Mouse (Mus musculus): ENCODE results near the gene Gabrg3. TPM values are rescaled to one million over a fixed set of nuclear protein-coding genes. Genes with fewer than 3 reads are reported as not detected.
A peak's percentile ranks its signal among the peaks of the same experiment; 100 is the strongest.

Gene Gabrg3
- total and polyA plus RNA-seq, 3 experiments = under 0.01 TPM; not detected in 2

- no peaks in the 10 kb centered on the region for H3K79me2 ChIP-seq (replicated peaks; ENCODE audit: control insufficient read depth, insufficient read depth, low read length)
- no peak overlapping the region for H3K27ac ChIP-seq
- H3K27me3 ChIP-seq (ENCODE audit: control insufficient read depth, insufficient read depth, low read length) = no peaks in the 10 kb centered on the region
- WGBS = 45% methylated on average over 2 of the region's 2 CpGs
- no peaks in the 10 kb centered on the region for H3K36me3 ChIP-seq (ENCODE audit: control insufficient read depth, insufficient read depth, low read length)
- H3K9ac ChIP-seq (ENCODE audit: low read depth, low read length) = no peak overlapping the region
- H3K4me3 ChIP-seq = no peak overlapping the region
- no peak for TF ChIP-seq EP300 (IDR thresholded peaks at IDR 0.05; ENCODE audit: insufficient read depth, low read depth, low read length)
- TF ChIP-seq CTCF (IDR thresholded peaks at IDR 0.05) = no peak
- TF ChIP-seq POLR2A (IDR thresholded peaks at IDR 0.05; ENCODE audit: insufficient read depth, low read depth, low read length) = no peak
- no peak for DNase-seq
- H3K4me1 ChIP-seq (ENCODE audit: control insufficient read depth, insufficient read depth, low read length) = no peaks in the 10 kb centered on the region
- intact Hi-C loops (cut with DNase I) = no loop called here
These were observed 349.0 kb downstream of the Gabrg3 start for GRCm38 (mm10) chr7:57037861-57038421.

- no peaks in the 10 kb centered on the region for H3K36me3 ChIP-seq (ENCODE audit: control insufficient read depth, insufficient read depth, low read length)
- H3K79me2 ChIP-seq (replicated peaks; ENCODE audit: control insufficient read depth, insufficient read depth, low read length) = no peaks in the 10 kb centered on the region
- DNase-seq = no peak
- H3K27ac ChIP-seq = no peak overlapping the region
- no peaks in the 10 kb centered on the region for H3K4me1 ChIP-seq (ENCODE audit: control insufficient read depth, insufficient read depth, low read length)
- 86% methylated on average over 3 of the region's 3 CpGs for WGBS
- intact Hi-C loops (cut with DNase I) = no loop called here
- no peak overlapping the region for H3K9ac ChIP-seq (ENCODE audit: low read depth, low read length)
- no peaks in the 10 kb centered on the region for H3K27me3 ChIP-seq (ENCODE audit: control insufficient read depth, insufficient read depth, low read length)
- no peak overlapping the region for H3K4me3 ChIP-seq
- TF ChIP-seq CTCF (IDR thresholded peaks at IDR 0.05) (no peak), POLR2A (IDR thresholded peaks at IDR 0.05; ENCODE audit: insufficient read depth, low read depth, low read length) (no peak), EP300 (IDR thresholded peaks at IDR 0.05; ENCODE audit: insufficient read depth, low read depth, low read length) (no peak)
These were observed 386.3 kb downstream of the Gabrg3 start for GRCm38 (mm10) chr7:57000585-57001261.

- DNase-seq = no peak
- no peak overlapping the region for H3K27ac ChIP-seq
- no peak for TF ChIP-seq POLR2A (IDR thresholded peaks at IDR 0.05; ENCODE audit: insufficient read depth, low read depth, low read length)
- TF ChIP-seq CTCF (IDR thresholded peaks at IDR 0.05) = no peak
- TF ChIP-seq EP300 (IDR thresholded peaks at IDR 0.05; ENCODE audit: insufficient read depth, low read depth, low read length) = no peak
- no peak overlapping the region for H3K4me3 ChIP-seq
- H3K4me1 ChIP-seq (ENCODE audit: control insufficient read depth, insufficient read depth, low read length) = no peaks in the 10 kb centered on the region
- 86% methylated on average over 2 of the region's 2 CpGs for WGBS
- no peak overlapping the region for H3K9ac ChIP-seq (ENCODE audit: low read depth, low read length)
- no peaks in the 10 kb centered on the region for H3K79me2 ChIP-seq (replicated peaks; ENCODE audit: control insufficient read depth, insufficient read depth, low read length)
- intact Hi-C loops (cut with DNase I) = no loop called here
- no peaks in the 10 kb centered on the region for H3K27me3 ChIP-seq (ENCODE audit: control insufficient read depth, insufficient read depth, low read length)
- no peaks in the 10 kb centered on the region for H3K36me3 ChIP-seq (ENCODE audit: control insufficient read depth, insufficient read depth, low read length)
These were observed 389.0 kb downstream of the Gabrg3 start for GRCm38 (mm10) chr7:56997713-56998624.

GRCm38 (mm10) chr7:56946398-56946797 lies 440.6 kb downstream of the Gabrg3 start:
- Histone ChIP-seq H3K79me2 (replicated peaks; ENCODE audit: control insufficient read depth, insufficient read depth, low read length) (no peaks in the 10 kb centered on the region), H3K27ac (no peak overlapping the region), H3K4me3 (no peak overlapping the region), H3K27me3 (ENCODE audit: control insufficient read depth, insufficient read depth, low read length) (no peaks in the 10 kb centered on the region), H3K36me3 (ENCODE audit: control insufficient read depth, insufficient read depth, low read length) (no peaks in the 10 kb centered on the region), H3K9ac (ENCODE audit: low read depth, low read length) (no peak overlapping the region), H3K4me1 (ENCODE audit: control insufficient read depth, insufficient read depth, low read length) (no peaks in the 10 kb centered on the region)
- 84% methylated on average over 2 of the region's 2 CpGs for WGBS
- no peak for DNase-seq
- TF ChIP-seq EP300 (IDR thresholded peaks at IDR 0.05; ENCODE audit: insufficient read depth, low read depth, low read length) (no peak), CTCF (IDR thresholded peaks at IDR 0.05) (peak; percentile 71), POLR2A (IDR thresholded peaks at IDR 0.05; ENCODE audit: insufficient read depth, low read depth, low read length) (no peak)
- intact Hi-C loops (cut with DNase I) = no loop called here

- TF ChIP-seq CTCF (IDR thresholded peaks at IDR 0.05) (no peak), EP300 (IDR thresholded peaks at IDR 0.05; ENCODE audit: insufficient read depth, low read depth, low read length) (no peak), POLR2A (IDR thresholded peaks at IDR 0.05; ENCODE audit: insufficient read depth, low read depth, low read length) (no peak)
- Histone ChIP-seq H3K79me2 (replicated peaks; ENCODE audit: control insufficient read depth, insufficient read depth, low read length) (no peaks in the 10 kb centered on the region), H3K4me1 (ENCODE audit: control insufficient read depth, insufficient read depth, low read length) (no peaks in the 10 kb centered on the region), H3K9ac (ENCODE audit: low read depth, low read length) (no peak overlapping the region), H3K27me3 (ENCODE audit: control insufficient read depth, insufficient read depth, low read length) (no peaks in the 10 kb centered on the region), H3K27ac (no peak overlapping the region), H3K36me3 (ENCODE audit: control insufficient read depth, insufficient read depth, low read length) (no peaks in the 10 kb centered on the region), H3K4me3 (no peak overlapping the region)
- 54% methylated on average over 2 of the region's 2 CpGs for WGBS
- intact Hi-C loops (cut with DNase I) = no loop called here
- DNase-seq = no peak
These were observed 445.4 kb downstream of the Gabrg3 start for GRCm38 (mm10) chr7:56941606-56942005.
